Mouse (Mus musculus): ENCODE measurements around the gene Depp1. TPM values are rescaled to one million over a fixed set of nuclear protein-coding genes. Genes with fewer than 3 reads are reported as not detected.
A peak's percentile ranks its signal among the peaks of the same experiment; 100 is the strongest.

Gene Depp1
- polyA plus RNA-seq, 1 experiment from 2014 or later, result 30.6 TPM

- peaks cover 41% of the 10 kb centered on the region for H3K4me1 ChIP-seq
- peak within 1 kb of the TSS; percentile 52 for H3K4me3 ChIP-seq (replicated peaks)
- H3K27me3 ChIP-seq, result peaks cover 23% of the 10 kb centered on the region
- H3K9ac ChIP-seq, result peak within 1 kb of the TSS; percentile 50
- H3K36me3 ChIP-seq, result no peaks in the 10 kb centered on the region
- no peaks in the 10 kb centered on the region for H3K9me3 ChIP-seq (replicated peaks)
- peak within 1 kb of the TSS; percentile 80 for H3K27ac ChIP-seq
- WGBS, result under 1% methylated on average over 44 of the region's 44 CpGs
- H3K4me2 ChIP-seq, result peak within 1 kb of the TSS; percentile 96
- ATAC-seq (replicated peaks; ENCODE audit: low FRiP score), result peak; percentile 91
Measured at GRCm38 (mm10) chr6:116673471-116674282, 23.3 kb downstream of the Depp1 start, which contains the start of gene Rassf4. Gene Rassf4, minus strand, starts transcription at chr6:116673952.

GRCm38 (mm10) chr6:116674283-116674886 lies 24.0 kb downstream of the Depp1 start:
- no peak; the same call in 1 of the 2 replicates for ATAC-seq (replicated peaks; ENCODE audit: low FRiP score)
- 24% methylated on average over 16 of the region's 16 CpGs for WGBS
- H3K9ac ChIP-seq, result peak overlapping the region; percentile 50; the same call in 1 of the 2 replicates

GRCm38 (mm10) chr6:116676355-116676913 lies 26.0 kb downstream of the Depp1 start:
- no peak overlapping the region for H3K4me2 ChIP-seq
- H3K27ac ChIP-seq, result no peak overlapping the region
- ATAC-seq (replicated peaks; ENCODE audit: low FRiP score), result no peak
- 58% methylated on average over 10 of the region's 10 CpGs for WGBS
- no peak overlapping the region for H3K4me3 ChIP-seq (replicated peaks)
- no peaks in the 10 kb centered on the region for H3K36me3 ChIP-seq
- H3K27me3 ChIP-seq, result peaks cover 11% of the 10 kb centered on the region
- peaks cover 23% of the 10 kb centered on the region for H3K4me1 ChIP-seq
- H3K9me3 ChIP-seq (replicated peaks), result no peaks in the 10 kb centered on the region
- H3K9ac ChIP-seq, result no peak overlapping the region

More at GRCm38 (mm10) chr6:116674283-116674886, 24.0 kb downstream of the Depp1 start:
- H3K36me3 ChIP-seq, result no peaks in the 10 kb centered on the region
- no peaks in the 10 kb centered on the region for H3K9me3 ChIP-seq (replicated peaks)
- H3K4me2 ChIP-seq, result peak overlapping the region; percentile 96
- peak overlapping the region; percentile 52 for H3K4me3 ChIP-seq (replicated peaks)
- peak overlapping the region; percentile 80 for H3K27ac ChIP-seq
- peaks cover 23% of the 10 kb centered on the region for H3K27me3 ChIP-seq
- peaks cover 41% of the 10 kb centered on the region for H3K4me1 ChIP-seq

- Histone ChIP-seq H3K4me3 (replicated peaks) (no peak overlapping the region), H3K4me1 (peaks cover 18% of the 10 kb centered on the region), H3K27ac (no peak overlapping the region), H3K27me3 (peaks cover 4% of the 10 kb centered on the region), H3K4me2 (no peak overlapping the region), H3K36me3 (no peaks in the 10 kb centered on the region), H3K9ac (no peak overlapping the region), H3K9me3 (replicated peaks) (no peaks in the 10 kb centered on the region)
- ATAC-seq (replicated peaks; ENCODE audit: low FRiP score), result no peak
- WGBS, result 70% methylated on average over 6 of the region's 6 CpGs
Measured at GRCm38 (mm10) chr6:116677321-116677720, 26.9 kb downstream of the Depp1 start.

GRCm38 (mm10) chr6:116679563-116680288 lies 29.3 kb downstream of the Depp1 start:
- Histone ChIP-seq H3K27me3 (no peaks in the 10 kb centered on the region), H3K4me3 (replicated peaks) (no peak overlapping the region), H3K9ac (no peak overlapping the region), H3K9me3 (replicated peaks) (no peaks in the 10 kb centered on the region), H3K36me3 (no peaks in the 10 kb centered on the region), H3K4me1 (peaks cover 2% of the 10 kb centered on the region; the same call in 1 of the 2 replicates), H3K27ac (no peak overlapping the region), H3K4me2 (no peak overlapping the region)
- ATAC-seq (replicated peaks; ENCODE audit: low FRiP score), result no peak
- WGBS, result 70% methylated on average over 5 of the region's 5 CpGs

GRCm38 (mm10) chr6:116682317-116682716 lies 31.9 kb downstream of the Depp1 start:
- no peak for ATAC-seq (replicated peaks; ENCODE audit: low FRiP score)

GRCm38 (mm10) chr6:116693639-116694038 lies 43.2 kb downstream of the Depp1 start:
- Histone ChIP-seq H3K9ac (no peak overlapping the region), H3K27ac (no peak overlapping the region), H3K4me2 (no peak overlapping the region), H3K27me3 (no peaks in the 10 kb centered on the region), H3K4me1 (no peaks in the 10 kb centered on the region), H3K4me3 (replicated peaks) (no peak overlapping the region), H3K36me3 (no peaks in the 10 kb centered on the region), H3K9me3 (replicated peaks) (no peaks in the 10 kb centered on the region)
- ATAC-seq (replicated peaks; ENCODE audit: low FRiP score), result no peak
- WGBS, result 71% methylated on average over 4 of the region's 4 CpGs

More at GRCm38 (mm10) chr6:116682317-116682716, 31.9 kb downstream of the Depp1 start:
- no peak overlapping the region for H3K4me2 ChIP-seq
- H3K4me3 ChIP-seq (replicated peaks), result no peak overlapping the region
- H3K9me3 ChIP-seq (replicated peaks), result no peaks in the 10 kb centered on the region
- H3K27me3 ChIP-seq, result no peaks in the 10 kb centered on the region
- H3K36me3 ChIP-seq, result no peaks in the 10 kb centered on the region
- no peaks in the 10 kb centered on the region for H3K4me1 ChIP-seq
- H3K9ac ChIP-seq, result no peak overlapping the region
- H3K27ac ChIP-seq, result no peak overlapping the region
- WGBS, result 44% methylated on average over 6 of the region's 6 CpGs

- H3K9me3 ChIP-seq (replicated peaks), result no peaks in the 10 kb centered on the region
- no peaks in the 10 kb centered on the region for H3K36me3 ChIP-seq
- no peak for ATAC-seq (replicated peaks; ENCODE audit: low FRiP score)
- no peak overlapping the region for H3K27ac ChIP-seq
- no peaks in the 10 kb centered on the region for H3K27me3 ChIP-seq
- whole genome bisulfite sequencing, result 73% methylated on average over 3 of the region's 3 CpGs
- no peak overlapping the region for H3K9ac ChIP-seq
- no peak overlapping the region for H3K4me2 ChIP-seq
- H3K4me3 ChIP-seq (replicated peaks), result no peak overlapping the region
- H3K4me1 ChIP-seq, result no peaks in the 10 kb centered on the region
Measured at GRCm38 (mm10) chr6:116694346-116694745, 43.9 kb downstream of the Depp1 start.

GRCm38 (mm10) chr6:116697413-116697812 lies 47.0 kb downstream of the Depp1 start:
- Histone ChIP-seq H3K9ac (no peak overlapping the region), H3K27ac (no peak overlapping the region), H3K4me1 (no peaks in the 10 kb centered on the region), H3K36me3 (no peaks in the 10 kb centered on the region), H3K9me3 (replicated peaks) (no peaks in the 10 kb centered on the region), H3K4me3 (replicated peaks) (no peak overlapping the region), H3K27me3 (no peaks in the 10 kb centered on the region), H3K4me2 (no peak overlapping the region)
- ATAC-seq (replicated peaks; ENCODE audit: low FRiP score), result no peak
- 60% methylated on average over 2 of the region's 2 CpGs for WGBS

- H3K27ac ChIP-seq, result no peak overlapping the region
- WGBS, result 89% methylated on average over 4 of the region's 4 CpGs
- H3K9me3 ChIP-seq (replicated peaks), result no peaks in the 10 kb centered on the region
- no peak overlapping the region for H3K9ac ChIP-seq
- ATAC-seq (replicated peaks; ENCODE audit: low FRiP score), result no peak
- no peaks in the 10 kb centered on the region for H3K36me3 ChIP-seq
- H3K27me3 ChIP-seq, result no peaks in the 10 kb centered on the region
- no peak overlapping the region for H3K4me3 ChIP-seq (replicated peaks)
- H3K4me1 ChIP-seq, result no peaks in the 10 kb centered on the region
- no peak overlapping the region for H3K4me2 ChIP-seq
Measured at GRCm38 (mm10) chr6:116697896-116698425, 47.6 kb downstream of the Depp1 start.

- H3K4me1 ChIP-seq, result no peaks in the 10 kb centered on the region
- no peaks in the 10 kb centered on the region for H3K27me3 ChIP-seq
- no peak overlapping the region for H3K27ac ChIP-seq
- H3K4me3 ChIP-seq (replicated peaks), result no peak overlapping the region
- H3K9me3 ChIP-seq (replicated peaks), result no peaks in the 10 kb centered on the region
- H3K36me3 ChIP-seq, result no peaks in the 10 kb centered on the region
- H3K4me2 ChIP-seq, result no peak overlapping the region
- ATAC-seq (replicated peaks; ENCODE audit: low FRiP score), result no peak
- H3K9ac ChIP-seq, result no peak overlapping the region
Measured at GRCm38 (mm10) chr6:116700821-116701220, 50.4 kb downstream of the Depp1 start.
